Mouse (Mus musculus) heart, embryonic 11.5 days (tissue): Measurements from ENCODE around the gene Supt16. TPM values are rescaled to one million over a fixed set of nuclear protein-coding genes. Genes with fewer than 3 reads are reported as not detected.
A peak's percentile ranks its signal among the peaks of the same experiment; 100 is the strongest.

ENCODE experiments used
- ATAC-seq: fragments of 200-750 bp; cut with Nextera tagmentation; replicated peaks from 2 replicates; pipeline ENCODE4 v1.8.0; 2017; ENCODE audit warnings: moderate library complexity; ENCODE audit not compliant: insufficient number of reproducible peaks, low FRiP score, low TSS enrichment
- H3K27ac ChIP-seq: fragments of 300-500 bp; sonication (generic); 2 replicates; pipeline ENCODE4 v1.5.1; 2014; ENCODE audit warnings: mild to moderate bottlenecking, low read depth, low read length
- H3K27me3 ChIP-seq: fragments of 300-500 bp; sonication (generic); 2 replicates; pipeline ENCODE4 v1.6.1; 2014; ENCODE audit warnings: mild to moderate bottlenecking, low read length, mixed read lengths; ENCODE audit not compliant: control insufficient read depth, insufficient read depth
- H3K36me3 ChIP-seq: fragments of 300-500 bp; sonication (generic); 2 replicates; pipeline ENCODE4 v1.6.1; 2014; ENCODE audit warnings: mild to moderate bottlenecking, low read length, moderate library complexity, mixed read lengths; ENCODE audit not compliant: control insufficient read depth, insufficient read depth
- H3K4me1 ChIP-seq: fragments of 300-500 bp; sonication (generic); 2 replicates; pipeline ENCODE4 v1.6.1; 2014; ENCODE audit warnings: low read length; ENCODE audit not compliant: control insufficient read depth, insufficient read depth
- H3K4me2 ChIP-seq: fragments of 300-500 bp; sonication (generic); 2 replicates; pipeline ENCODE4 v1.6.1; 2014; ENCODE audit warnings: mild to moderate bottlenecking, moderate library complexity
- H3K4me3 ChIP-seq: fragments of 300-500 bp; sonication (generic); 2 replicates; pipeline ENCODE4 v1.5.1; 2014; ENCODE audit warnings: low read depth, low read length
- H3K9ac ChIP-seq: fragments of 300-500 bp; sonication (generic); 2 replicates; pipeline ENCODE4 v1.6.1; 2014; ENCODE audit warnings: mild to moderate bottlenecking, low read depth, low read length, moderate library complexity
- H3K9me3 ChIP-seq: fragments of 300-500 bp; sonication (generic); replicated peaks from 2 replicates; pipeline ENCODE4 v1.6.1; 2016; ENCODE audit warnings: low read length; ENCODE audit not compliant: control insufficient read depth
- WGBS: fragments of 180-500 bp; shearing (Covaris S2); extraction: QIAGEN DNeasy Blood & Tissue Kit; methylation state at CpG from one replicate; pipeline ENCODE4 v1.1.7; 2014; ENCODE audit not compliant: insufficient replicate concordance; 5-methylcytosine and 5-hydroxymethylcytosine counted together
- polyA plus RNA-seq: library from polyadenylated mRNA; unstranded; fragments of >200 nt; fragmentation: Nextera tagmentation; extraction: Ambion mirVana; gene quantifications from 2 replicates; pipeline ENCODE4 v1.2.1, GENCODE M21; 2014

Supt16 gene
- 28.0 and 50.5 TPM in 2 replicates for polyA plus RNA-seq

GRCm38 (mm10) chr14:52197156-52197878, at the start of gene Supt16:
TSS of gene Supt16 (minus strand) at chr14:52197416.
- H3K36me3 ChIP-seq, result peaks cover 17% of the 10 kb centered on the region

GRCm38 (mm10) chr14:52246129-52246528, 48.9 kb upstream of the Supt16 start:
- Histone ChIP-seq H3K4me3 (no peak overlapping the region), H3K27me3 (no peaks in the 10 kb centered on the region), H3K9me3 (no peaks in the 10 kb centered on the region), H3K36me3 (no peaks in the 10 kb centered on the region), H3K9ac (no peak overlapping the region), H3K4me2 (no peak overlapping the region), H3K4me1 (peaks cover 10% of the 10 kb centered on the region), H3K27ac (no peak overlapping the region)
- no peak for ATAC-seq
- 77% methylated on average over 4 of the region's 4 CpGs for WGBS

More at GRCm38 (mm10) chr14:52197156-52197878, at the start of gene Supt16:
- H3K27me3 ChIP-seq, result no peaks in the 10 kb centered on the region
- peak within 1 kb of the TSS; percentile 99 for H3K27ac ChIP-seq
- no peaks in the 10 kb centered on the region for H3K9me3 ChIP-seq
- under 1% methylated on average over 59 of the region's 59 CpGs for WGBS
- H3K4me3 ChIP-seq, result peak within 1 kb of the TSS; percentile 100
- ATAC-seq, result peak; percentile 89
- peak within 1 kb of the TSS; percentile 84 for H3K4me2 ChIP-seq
- no peaks in the 10 kb centered on the region for H3K4me1 ChIP-seq
- H3K9ac ChIP-seq, result peak within 1 kb of the TSS; percentile 98

GRCm38 (mm10) chr14:52244690-52245042, 47.5 kb upstream of the Supt16 start:
- Histone ChIP-seq H3K4me2 (peak overlapping the region; percentile 84), H3K36me3 (no peaks in the 10 kb centered on the region), H3K27ac (peak overlapping the region; percentile 70), H3K9me3 (no peaks in the 10 kb centered on the region), H3K4me3 (peak overlapping the region; percentile 89), H3K4me1 (peaks cover 10% of the 10 kb centered on the region), H3K9ac (peak overlapping the region; percentile 87), H3K27me3 (no peaks in the 10 kb centered on the region)
- ATAC-seq, result peak; percentile 66
- 8% methylated on average over 7 of the region's 7 CpGs for WGBS

GRCm38 (mm10) chr14:52244041-52244689, 46.9 kb upstream of the Supt16 start:
- no peaks in the 10 kb centered on the region for H3K36me3 ChIP-seq
- H3K4me1 ChIP-seq, result peaks cover 10% of the 10 kb centered on the region
- peak overlapping the region; percentile 87 for H3K9ac ChIP-seq
- H3K4me2 ChIP-seq, result peak overlapping the region; percentile 84
- peak; percentile 96 for ATAC-seq
- no peaks in the 10 kb centered on the region for H3K9me3 ChIP-seq
- no peaks in the 10 kb centered on the region for H3K27me3 ChIP-seq
- peak overlapping the region; percentile 70 for H3K27ac ChIP-seq
- H3K4me3 ChIP-seq, result peak overlapping the region; percentile 89
- 0% methylated on average over 32 of the region's 32 CpGs for WGBS

GRCm38 (mm10) chr14:52236216-52236615, 39.0 kb upstream of the Supt16 start:
- Histone ChIP-seq H3K4me1 (no peaks in the 10 kb centered on the region), H3K4me3 (no peak overlapping the region)
- ATAC-seq, result no peak

GRCm38 (mm10) chr14:52235165-52235564, 37.9 kb upstream of the Supt16 start:
- Histone ChIP-seq H3K36me3 (peaks cover 47% of the 10 kb centered on the region), H3K4me3 (no peak overlapping the region), H3K4me2 (no peak overlapping the region), H3K9ac (no peak overlapping the region), H3K9me3 (no peaks in the 10 kb centered on the region), H3K4me1 (no peaks in the 10 kb centered on the region), H3K27ac (no peak overlapping the region), H3K27me3 (no peaks in the 10 kb centered on the region)
- WGBS, result 95% methylated on average over 7 of the region's 7 CpGs
- ATAC-seq, result no peak

More at GRCm38 (mm10) chr14:52236216-52236615, 39.0 kb upstream of the Supt16 start:
- Histone ChIP-seq H3K4me2 (no peak overlapping the region), H3K27ac (no peak overlapping the region), H3K27me3 (no peaks in the 10 kb centered on the region), H3K9ac (no peak overlapping the region), H3K36me3 (peaks cover 37% of the 10 kb centered on the region), H3K9me3 (no peaks in the 10 kb centered on the region)
- WGBS, result 93% methylated on average over 1 of the region's 1 CpGs

- WGBS, result 75% methylated on average over 6 of the region's 6 CpGs
- no peaks in the 10 kb centered on the region for H3K9me3 ChIP-seq
- H3K9ac ChIP-seq, result no peak overlapping the region
- ATAC-seq, result no peak
- no peaks in the 10 kb centered on the region for H3K4me1 ChIP-seq
- H3K36me3 ChIP-seq, result peaks cover 56% of the 10 kb centered on the region
- H3K27ac ChIP-seq, result no peak overlapping the region
- no peaks in the 10 kb centered on the region for H3K27me3 ChIP-seq
- no peak overlapping the region for H3K4me3 ChIP-seq
- no peak overlapping the region for H3K4me2 ChIP-seq
Measured at GRCm38 (mm10) chr14:52232249-52232648, 35.0 kb upstream of the Supt16 start.

GRCm38 (mm10) chr14:52225972-52226371, 28.8 kb upstream of the Supt16 start:
- H3K9me3 ChIP-seq, result no peaks in the 10 kb centered on the region
- H3K4me1 ChIP-seq, result no peaks in the 10 kb centered on the region
- peaks cover 28% of the 10 kb centered on the region for H3K36me3 ChIP-seq
- no peaks in the 10 kb centered on the region for H3K27me3 ChIP-seq
- H3K9ac ChIP-seq, result no peak overlapping the region
- no peak overlapping the region for H3K27ac ChIP-seq
- no peak for ATAC-seq
- no peak overlapping the region for H3K4me2 ChIP-seq
- WGBS, result 74% methylated on average over 2 of the region's 2 CpGs
- no peak overlapping the region for H3K4me3 ChIP-seq
